Mouse (Mus musculus) forelimb bud, embryonic 11.5 days (tissue): ENCODE results near the gene Gm10428.
A peak's percentile ranks its signal among the peaks of the same experiment; 100 is the strongest.

Experiments used
- DNase-seq: peaks from one replicate; pipeline ENCODE4 v3.0.0-alpha.2; 2012; ENCODE audit warnings: low read depth, low spot score

Gene Gm10428

GRCm38 (mm10) chr11:62788935-62789616 is 36.2 kb downstream of the Gm10428 start, which contains the start of gene Zfp286:
Gene Zfp286 (minus strand): TSS chr11:62789462.
- DNase-seq: peak; percentile 96

- no peak for DNase-seq
Measured at GRCm38 (mm10) chr11:62789617-62789936, 36.7 kb downstream of the Gm10428 start.
